Mouse (Mus musculus): ENCODE results near the gene Wwtr1.

The Wwtr1 gene

DNA sequence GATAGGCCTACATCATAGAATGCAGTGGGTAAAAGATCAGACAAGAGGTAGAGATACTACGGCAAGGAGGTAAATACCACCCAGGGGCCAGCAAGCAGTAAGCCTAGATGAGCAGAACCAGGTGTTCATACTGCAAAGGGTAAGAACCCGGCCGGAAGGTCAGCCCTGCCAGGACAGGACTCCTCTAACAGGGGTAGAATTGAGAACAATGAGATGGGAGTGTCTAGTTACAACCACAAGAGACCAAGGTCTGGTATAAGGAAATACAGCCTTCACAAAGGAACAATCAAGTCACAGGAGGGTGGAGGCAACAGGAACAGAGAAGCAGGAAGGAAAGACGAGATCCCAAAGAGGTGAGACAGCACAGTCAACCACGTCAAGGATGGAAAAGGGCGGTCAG, 16.9 kb downstream of the Wwtr1 start:
- no peak for DNase-seq (ENCODE audit: low spot score in 2 of 2)

DNA sequence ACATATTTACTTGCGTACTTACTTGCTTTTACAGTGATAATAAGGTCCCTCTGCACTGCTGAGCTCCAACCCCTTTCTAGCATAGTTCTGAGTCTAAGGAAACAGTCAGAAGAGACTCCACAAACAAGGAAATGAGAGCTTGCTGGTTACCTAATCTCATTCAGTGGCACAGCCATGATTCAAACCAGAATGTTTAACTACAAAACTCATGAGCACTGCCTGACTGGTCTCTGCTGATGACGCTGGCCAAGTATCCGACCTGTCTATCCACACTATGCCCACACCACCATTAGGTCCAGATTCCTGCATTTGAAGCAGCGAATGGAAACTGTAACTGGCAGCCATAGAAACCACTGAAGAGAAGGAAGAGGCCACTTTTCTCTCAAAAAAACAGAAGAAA, 18.3 kb downstream of the Wwtr1 start:
- no peak for DNase-seq (ENCODE audit: low spot score in 2 of 2)

DNA sequence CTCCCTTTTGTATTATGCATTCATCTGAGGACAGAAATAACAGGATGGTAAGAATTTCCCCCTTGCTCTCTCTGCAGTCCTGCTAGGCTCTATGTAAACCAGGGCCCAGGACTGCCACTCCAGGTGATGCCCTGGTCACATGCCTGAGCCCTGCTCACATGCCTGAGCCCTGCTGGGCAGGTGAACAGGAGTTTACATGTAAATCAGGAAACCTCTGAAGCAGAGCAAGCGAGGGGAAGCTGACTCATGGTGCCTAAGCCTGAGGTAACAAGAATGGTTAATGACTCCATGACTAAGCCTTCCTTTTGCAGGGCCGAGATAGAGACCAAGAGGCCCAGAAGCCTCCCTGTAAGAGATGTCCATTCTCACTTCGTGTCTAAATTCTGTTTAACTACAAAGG, 20.1 kb downstream of the Wwtr1 start:
- no peak for DNase-seq (ENCODE audit: low spot score in 2 of 2)

DNA sequence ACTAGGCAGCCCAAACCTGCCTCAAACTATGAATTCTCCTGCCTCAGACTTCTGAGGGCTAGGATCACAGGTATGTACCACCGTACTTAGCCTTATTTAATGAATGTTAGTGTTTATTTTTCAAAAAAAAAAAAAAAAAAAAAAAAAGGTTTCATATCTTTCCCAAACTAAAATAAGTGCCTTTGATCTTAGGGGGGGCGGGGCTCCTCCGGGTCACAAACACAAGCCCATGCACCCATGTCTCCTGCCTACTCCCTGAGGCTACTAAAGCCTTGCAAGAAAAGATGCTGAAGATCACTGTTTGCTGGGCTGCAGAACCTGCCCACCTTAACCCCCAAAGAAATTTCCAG, 20.8 kb downstream of the Wwtr1 start:
- DNase-seq (ENCODE audit: low spot score in 2 of 2): no peak

DNA sequence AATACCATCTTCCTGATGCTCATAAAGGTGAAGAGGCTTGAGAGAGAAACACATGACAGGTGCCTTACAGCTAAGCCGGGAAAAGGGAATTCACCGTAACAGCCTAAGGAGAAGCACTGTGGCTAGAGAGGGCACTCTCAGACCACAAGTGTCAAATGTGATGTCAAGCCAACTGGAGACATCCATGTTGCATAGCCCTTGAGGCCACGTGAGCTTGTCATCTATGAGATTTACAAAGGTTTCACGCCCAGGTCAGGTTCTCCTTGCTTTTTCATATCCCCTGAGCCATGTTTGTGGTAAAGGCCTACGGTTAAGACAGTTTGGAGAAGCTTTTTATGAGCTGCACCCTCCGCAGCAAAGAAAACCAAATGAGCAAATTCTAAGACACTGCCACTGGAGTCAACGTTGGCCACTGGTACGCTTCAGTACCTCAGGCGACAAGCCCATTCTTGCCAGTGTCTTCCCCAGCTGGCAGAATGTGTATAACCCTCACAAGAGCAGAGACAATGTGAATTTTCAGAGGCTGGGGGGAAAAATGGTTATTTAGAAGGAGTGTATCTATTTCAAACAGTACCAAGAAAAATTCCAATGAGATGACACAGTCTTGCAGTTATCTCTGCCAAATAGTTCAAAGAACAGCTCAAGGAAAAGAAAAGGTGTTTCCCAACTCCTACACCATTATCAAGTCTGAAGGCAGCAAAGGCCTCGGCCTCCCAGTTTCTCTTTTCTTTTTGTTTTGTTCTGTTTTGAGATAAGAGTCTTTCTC, 21.4 kb downstream of the Wwtr1 start:
- no peak for DNase-seq (ENCODE audit: low spot score in 2 of 2)

DNA sequence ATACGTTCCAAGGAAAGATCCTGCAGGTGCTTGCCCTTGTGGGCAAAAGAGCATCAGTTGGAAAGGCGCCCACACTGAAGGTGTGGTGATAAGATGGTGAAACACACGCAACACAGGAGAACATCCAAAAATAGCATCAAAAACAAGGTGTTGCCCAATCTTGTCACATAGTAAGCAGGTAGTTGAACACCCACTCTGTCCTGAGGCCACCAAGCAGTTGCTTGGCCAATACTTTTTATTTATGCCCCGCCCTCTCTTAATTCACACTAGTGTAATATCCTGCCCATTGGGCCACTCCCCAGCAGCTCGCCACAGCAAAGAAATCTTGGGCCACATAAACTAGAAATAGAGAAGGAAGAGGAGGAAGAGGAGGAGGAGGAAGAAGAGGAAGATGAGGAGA, 22.6 kb downstream of the Wwtr1 start:
- DNase-seq (ENCODE audit: low spot score in 2 of 2): no peak

DNA sequence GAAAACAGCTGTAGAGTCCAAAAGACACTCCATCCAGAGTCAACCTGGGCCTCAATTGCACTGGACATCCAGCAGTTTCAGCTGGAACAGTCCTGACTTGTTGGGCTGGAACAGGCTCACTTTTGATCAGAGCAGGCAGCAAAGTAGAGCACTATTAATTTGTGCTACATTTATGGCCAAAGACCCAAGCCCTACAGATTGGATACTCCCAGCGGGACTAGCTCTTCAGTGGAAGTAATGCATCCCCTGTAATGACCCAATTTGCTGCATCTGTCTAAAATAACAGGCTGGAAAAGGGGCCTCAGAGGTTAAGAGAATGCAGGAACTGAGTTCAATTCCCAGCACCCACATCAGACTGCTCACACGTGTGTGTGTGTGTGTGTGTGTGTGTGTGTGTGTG, 24.5 kb downstream of the Wwtr1 start:
- no peak for DNase-seq (ENCODE audit: low spot score in 2 of 2)

DNA sequence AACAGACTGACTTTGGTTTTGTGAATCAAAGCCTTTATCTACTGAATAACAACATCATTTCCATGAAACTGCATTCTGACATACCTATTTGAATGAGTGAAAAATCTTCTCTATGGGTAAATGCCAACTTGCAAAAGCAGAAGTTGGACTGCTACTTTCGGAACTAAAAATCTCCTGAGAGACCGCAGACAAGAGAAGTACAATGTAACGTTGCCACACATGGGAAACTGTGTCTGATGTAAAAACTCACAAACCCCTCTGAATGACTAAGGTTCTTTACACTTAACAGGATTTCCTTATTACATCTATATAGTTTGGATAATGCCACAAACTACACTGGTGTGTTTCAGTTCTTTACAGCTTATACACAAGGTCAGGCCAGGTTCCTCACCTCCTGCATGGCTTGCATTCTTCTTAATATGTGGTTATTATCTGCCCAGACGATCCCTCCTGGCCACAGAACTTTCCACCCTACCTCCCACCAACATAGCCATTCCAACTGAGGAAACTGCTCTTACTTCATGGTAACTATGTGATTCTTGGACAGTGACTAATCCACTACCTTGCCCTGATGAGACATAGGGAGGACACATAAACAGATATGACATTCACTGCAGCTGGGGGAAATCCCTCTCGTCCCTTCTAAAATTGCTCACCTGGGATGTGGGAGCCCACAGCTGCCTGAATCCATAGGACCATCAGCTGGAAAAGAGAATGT, 25.1 kb downstream of the Wwtr1 start:
- DNase-seq (ENCODE audit: low spot score in 2 of 2): no peak

DNA sequence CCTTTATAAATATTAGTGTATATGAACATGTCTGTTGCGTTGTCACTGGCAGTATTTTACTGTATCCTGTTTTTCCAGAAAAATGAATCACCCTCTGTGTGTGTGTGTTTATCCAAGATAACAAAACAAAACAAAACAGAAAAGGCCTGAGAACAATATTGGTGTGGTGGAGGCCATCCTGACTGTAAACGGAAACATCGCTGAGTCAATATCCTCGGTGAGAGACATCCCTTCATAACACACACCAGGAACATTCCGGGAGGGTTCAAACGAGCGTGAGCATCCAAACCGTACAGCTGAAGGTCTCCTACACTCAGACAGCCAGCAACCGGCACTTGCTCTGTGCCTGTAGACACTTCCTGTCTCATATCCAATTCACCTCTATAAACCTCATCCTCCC, 31.6 kb downstream of the Wwtr1 start:
- DNase-seq (ENCODE audit: low spot score in 2 of 2): no peak

DNA sequence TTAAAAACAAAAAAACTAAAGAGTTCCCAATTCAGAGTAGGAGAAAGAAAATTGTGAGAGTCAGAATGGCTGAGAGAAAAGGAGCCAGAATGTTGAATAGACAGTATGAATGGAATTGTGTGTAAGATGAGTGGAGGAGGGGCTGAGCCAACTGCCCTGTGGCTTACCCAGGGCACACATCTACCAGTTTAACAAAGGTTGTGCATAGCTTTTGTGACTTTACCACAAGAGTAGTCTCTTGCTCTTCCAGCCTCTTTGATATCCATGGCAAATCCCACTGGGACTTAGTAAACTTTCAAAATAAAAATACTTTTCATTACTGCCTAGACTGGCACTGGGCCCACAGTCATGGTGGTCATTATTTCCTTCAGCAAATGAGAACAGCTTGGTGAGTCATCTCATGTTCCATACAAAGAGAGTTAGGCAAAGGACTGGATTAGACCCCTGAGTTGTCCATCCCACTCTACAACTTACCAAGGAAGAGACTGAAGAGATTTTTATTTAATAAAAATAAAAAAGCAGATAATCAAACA, 32.8 kb downstream of the Wwtr1 start:
- DNase-seq (ENCODE audit: low spot score in 2 of 2): no peak

DNA sequence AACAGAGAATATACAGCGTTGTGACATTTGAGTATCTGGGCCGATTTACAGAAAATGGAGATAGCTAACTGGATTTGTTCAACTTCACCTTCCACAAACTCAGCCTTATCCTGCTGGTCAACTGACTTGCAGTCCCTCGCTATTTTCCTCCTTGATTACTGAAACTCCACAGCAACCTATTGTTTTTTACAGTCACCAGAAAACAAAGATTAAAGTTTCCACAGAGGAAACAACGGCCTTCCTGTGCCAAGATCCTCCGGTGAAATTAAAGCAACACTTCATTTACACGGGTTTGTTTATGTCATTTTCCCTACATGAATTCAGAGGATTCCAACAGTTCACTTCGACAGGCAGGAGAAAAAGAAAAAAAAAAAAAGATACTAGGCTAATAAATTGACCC, 34.5 kb downstream of the Wwtr1 start:
- DNase-seq (ENCODE audit: low spot score in 2 of 2): no peak

DNA sequence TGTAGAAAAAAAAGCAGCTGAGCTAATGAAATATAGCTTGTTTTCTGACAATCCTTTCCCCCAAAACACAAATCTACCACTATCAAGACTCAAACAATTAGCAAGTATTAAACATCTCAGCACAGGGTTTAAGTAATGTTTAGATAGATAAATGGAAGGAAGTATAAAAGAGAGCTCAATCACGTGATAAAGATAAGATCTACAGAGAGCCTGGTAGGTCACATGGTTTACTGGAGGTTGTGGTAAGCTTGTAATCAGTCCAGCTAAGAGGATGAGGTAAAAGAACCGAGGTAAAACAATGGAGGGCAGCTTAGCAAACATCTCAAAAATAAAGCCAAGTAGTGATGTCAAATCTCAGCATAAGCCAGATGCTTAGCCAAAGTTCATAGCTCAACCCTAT, 35.2 kb downstream of the Wwtr1 start:
- no peak for DNase-seq (ENCODE audit: low spot score in 2 of 2)

DNA sequence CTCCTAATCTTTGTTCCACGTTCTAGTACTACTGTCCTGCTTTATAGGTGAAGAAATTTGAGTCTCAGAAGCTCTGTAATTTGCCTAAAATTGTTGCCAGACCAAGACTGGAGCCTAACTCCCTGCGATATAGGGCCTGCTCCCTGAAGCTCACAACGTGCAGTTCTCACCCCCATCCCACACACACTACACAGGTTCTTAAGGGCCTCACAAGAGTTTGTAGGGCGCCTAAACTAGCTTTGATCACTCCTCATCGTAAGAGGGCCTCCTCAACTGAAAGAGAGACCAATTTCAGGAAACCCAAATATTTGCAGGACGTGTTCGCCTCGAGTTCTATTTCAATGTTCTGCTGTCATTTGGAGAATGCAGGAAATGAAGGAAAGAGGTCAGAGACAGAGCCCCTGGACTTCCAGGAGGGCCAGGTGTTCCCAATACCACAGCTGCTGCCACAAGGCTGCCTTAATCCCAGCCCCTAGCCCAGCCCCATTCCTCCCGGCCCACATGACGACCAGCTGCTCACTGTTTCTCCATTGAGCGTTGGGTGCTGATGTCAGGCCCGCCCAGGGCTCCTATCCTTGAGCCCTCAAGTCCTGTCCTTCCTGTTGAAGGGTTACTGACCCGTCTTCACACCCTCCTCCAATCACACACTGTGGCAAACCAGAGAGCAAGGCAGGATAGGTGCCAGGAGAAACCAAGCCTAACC, 40.1 kb downstream of the Wwtr1 start:
- DNase-seq (ENCODE audit: low spot score in 2 of 2): no peak

DNA sequence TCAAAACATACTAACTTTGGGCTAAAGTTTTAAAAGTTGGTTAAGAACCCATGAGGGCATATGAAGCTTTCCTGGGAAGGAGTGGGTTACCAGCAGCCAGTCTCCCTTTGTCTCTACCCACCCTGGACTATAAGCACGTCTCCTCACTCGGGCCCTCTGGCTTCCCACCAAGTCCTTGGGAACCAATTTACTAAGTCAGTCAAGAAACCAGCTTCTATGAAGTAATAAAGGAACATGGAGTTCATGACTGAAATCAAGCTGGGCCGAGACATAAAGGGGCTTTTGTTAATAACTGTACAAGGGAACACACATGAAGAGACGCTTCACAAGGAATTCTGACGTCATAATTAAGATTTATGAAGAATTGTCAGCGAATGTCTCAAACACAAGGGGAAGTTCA, 41.3 kb downstream of the Wwtr1 start:
- no peak for DNase-seq (ENCODE audit: low spot score in 2 of 2)

DNA sequence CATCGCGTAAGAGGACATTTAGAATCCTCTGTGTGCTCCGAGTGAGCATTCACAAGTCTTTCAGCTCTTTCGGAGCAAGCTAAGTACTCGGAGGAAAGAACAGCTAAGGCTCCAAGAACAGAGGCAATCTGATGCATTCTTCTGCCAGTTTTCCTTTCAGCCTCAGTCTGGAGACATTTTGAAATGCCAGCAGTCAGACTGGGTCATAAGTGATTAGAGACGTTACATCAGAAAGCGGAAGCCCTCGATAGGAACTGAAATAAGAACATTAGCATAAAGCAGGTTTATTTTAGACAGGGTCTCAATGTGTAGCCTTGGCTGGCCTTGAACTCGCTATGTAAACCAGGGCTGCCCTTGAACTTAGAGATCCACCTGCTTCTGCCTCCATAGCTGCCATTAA, 41.8 kb downstream of the Wwtr1 start:
- no peak for DNase-seq (ENCODE audit: low spot score in 2 of 2)

DNA sequence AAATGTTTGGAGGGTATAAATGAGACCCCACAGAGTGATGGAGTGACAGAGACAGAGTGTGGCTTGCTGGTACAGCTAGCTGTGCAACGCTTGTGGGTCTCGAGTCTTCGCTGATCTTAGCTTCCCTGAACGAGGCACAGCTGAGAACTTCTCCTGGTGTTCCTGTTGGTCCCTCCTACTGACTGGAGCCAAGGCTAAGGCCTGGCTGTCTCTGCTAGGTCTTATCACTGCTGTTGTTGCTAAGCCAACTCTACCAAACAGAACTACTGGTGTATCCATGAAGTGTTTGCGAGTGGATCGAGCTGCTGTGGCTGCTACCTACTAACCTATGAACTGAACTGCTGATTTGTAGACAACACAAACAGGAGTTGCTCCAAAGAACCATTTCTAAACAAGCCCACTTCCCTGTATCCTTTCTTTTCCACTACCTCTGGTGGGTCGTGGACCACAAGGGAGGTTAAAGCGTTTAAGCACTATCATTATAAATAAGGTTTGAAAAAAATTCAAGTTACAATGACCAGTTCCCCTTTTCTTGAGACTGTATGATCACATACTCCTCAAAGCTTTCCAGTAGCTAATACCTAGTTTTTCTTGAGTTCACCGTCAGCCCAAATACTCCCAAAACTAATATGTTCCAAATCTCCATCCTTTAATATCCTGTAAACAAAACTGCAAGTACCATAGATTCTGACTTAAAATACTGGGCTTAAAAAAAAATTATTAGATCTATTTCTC, 42.6 kb downstream of the Wwtr1 start:
- DNase-seq (ENCODE audit: low spot score in 2 of 2): no peak

DNA sequence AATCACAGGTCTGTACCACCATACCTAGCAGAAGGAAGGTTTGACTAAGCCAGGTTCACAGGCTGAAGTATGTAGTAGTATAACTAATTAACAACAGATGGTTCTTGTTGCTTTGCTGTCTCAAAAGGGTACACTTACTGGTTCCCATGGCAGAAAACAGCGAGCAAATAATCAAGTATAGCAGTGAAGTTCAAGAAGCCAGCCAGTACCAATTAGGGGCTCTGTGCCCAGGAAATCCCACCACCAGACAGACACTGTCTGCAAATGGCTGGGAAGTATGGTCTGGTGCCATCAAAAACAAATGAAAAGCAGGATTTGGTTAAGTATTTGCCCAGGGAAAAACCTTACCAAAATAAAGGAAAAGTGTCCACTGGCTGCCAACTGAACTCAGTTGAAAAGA, 44.9 kb downstream of the Wwtr1 start:
- DNase-seq (ENCODE audit: low spot score in 2 of 2): no peak

DNA sequence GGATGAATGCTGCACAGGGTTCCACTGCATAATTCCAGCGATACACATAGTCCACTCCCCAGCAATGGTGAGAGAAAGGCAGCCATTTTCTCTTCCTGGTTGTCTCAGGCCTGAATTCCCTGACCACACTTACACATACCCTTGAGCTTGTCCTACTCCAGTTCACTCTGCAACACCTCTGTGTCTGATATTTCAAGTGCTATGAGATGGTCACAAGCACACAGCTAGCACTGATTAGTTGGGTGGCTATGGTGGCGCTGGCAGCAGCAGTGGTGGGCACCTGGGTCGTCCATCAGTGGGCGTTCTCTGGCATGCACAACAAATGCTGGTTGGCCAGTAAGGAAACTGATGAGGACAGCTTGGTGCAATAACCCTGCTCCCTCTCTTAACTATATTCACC, 45.5 kb downstream of the Wwtr1 start:
- no peak for DNase-seq (ENCODE audit: low spot score in 2 of 2)

DNA sequence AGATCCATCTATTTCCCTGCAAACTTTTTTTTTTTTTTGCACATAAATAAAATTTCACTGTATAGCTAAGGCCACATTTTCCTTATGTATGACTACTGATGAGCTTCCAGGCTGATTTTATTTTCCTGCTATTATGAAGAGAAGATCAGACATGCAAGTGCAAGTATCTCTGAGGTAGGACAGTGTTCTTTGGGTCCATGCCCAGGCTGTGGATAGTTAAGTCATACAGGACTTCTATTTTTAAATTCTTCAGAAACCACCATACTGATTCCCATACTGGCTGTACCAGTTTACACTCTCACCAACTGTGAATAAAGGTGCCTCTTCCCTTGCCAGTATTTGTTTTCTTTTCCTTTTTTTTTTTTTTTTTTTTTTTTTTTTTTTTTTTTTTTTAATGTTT, 48.6 kb downstream of the Wwtr1 start:
- DNase-seq (ENCODE audit: low spot score in 2 of 2): no peak

DNA sequence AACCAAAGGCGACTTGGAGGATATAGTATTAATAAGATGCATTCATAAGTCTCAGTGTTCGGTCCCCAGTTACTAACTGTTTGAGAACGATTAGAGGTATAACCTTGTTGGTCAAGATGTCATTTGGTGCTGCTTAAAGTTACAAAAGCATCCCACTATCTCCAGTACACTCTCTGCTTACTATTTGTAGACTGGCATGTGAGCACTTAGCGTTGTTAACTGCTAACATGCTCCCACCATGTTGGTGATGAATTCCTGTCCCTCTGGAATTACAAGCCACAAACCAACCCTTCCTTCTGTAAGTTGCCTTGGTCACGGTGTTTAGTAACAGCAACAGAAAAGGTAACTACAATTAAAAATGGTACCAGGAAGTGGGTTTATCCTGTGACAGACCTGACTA, 52.6 kb downstream of the Wwtr1 start:
- DNase-seq (ENCODE audit: low spot score in 2 of 2): no peak

DNA sequence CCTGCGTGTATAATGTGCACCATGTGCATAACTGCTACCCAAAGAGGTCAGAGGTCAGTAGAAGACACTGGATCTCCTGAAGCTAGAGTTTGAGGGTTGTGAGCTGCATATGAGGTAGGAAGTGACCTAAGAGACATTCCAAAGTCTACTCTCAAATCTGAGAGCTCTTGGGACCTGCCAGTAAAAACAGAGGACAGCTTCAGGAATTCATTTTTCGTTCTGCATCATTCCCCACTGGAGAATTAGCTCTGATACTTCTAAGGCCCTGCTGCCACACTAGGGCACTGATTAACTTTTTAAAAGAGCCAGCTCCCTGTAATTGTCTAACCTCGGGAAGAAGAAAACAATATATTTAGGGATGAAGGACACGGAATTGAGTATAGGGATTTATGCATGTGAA, 53.8 kb downstream of the Wwtr1 start:
- DNase-seq (ENCODE audit: low spot score in 2 of 2): no peak

DNA sequence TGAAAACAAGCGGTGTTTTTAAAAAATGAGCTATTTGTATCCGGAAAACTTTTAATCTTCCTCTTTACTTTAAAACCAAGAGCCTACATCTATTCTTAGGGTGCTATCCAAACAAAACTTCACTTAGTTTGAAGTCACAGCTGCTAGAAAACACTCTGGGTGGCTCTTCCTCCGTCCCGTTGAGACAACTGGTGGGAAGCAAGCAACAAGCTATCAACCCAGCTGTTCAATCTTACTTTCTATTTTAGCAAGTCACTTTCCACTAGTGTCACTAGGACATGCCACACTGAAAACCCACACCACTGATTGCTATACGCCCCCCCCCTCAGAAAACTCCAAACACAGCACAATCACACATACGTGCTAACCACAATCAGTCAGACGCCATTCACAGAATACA, 55.7 kb downstream of the Wwtr1 start:
- DNase-seq (ENCODE audit: low spot score in 2 of 2): no peak
